Mouse (Mus musculus) heart, embryonic 12.5 days (tissue): ENCODE results near the gene Fkbp5. TPM values are rescaled to one million over a fixed set of nuclear protein-coding genes. Genes with fewer than 3 reads are reported as not detected.

Experiments
- ATAC-seq: fragments of 200-750 bp; cut with Nextera tagmentation; 2 replicates; pipeline ENCODE4 v1.8.0; 2017; ENCODE audit warnings: moderate TSS enrichment, moderate library complexity; ENCODE audit not compliant: insufficient number of reproducible peaks, low FRiP score
- H3K27ac ChIP-seq: fragments of 300-500 bp; sonication (generic); 2 replicates; pipeline ENCODE4 v1.5.1; 2016; ENCODE audit warnings: mild to moderate bottlenecking, moderate library complexity; ENCODE audit not compliant: poor library complexity, severe bottlenecking
- H3K27me3 ChIP-seq: fragments of 300-500 bp; sonication (generic); replicated peaks from 2 replicates; pipeline ENCODE4 v1.6.1; 2016; ENCODE audit warnings: mild to moderate bottlenecking, moderate library complexity
- H3K36me3 ChIP-seq: fragments of 300-500 bp; sonication (generic); 2 replicates; pipeline ENCODE4 v1.6.1; 2016; ENCODE audit warnings: mild to moderate bottlenecking, moderate library complexity
- H3K4me1 ChIP-seq: fragments of 300-500 bp; sonication (generic); replicated peaks from 2 replicates; pipeline ENCODE4 v1.6.1; 2016; ENCODE audit warnings: mild to moderate bottlenecking
- H3K4me2 ChIP-seq: fragments of 300-500 bp; sonication (generic); 2 replicates; pipeline ENCODE4 v1.6.1; 2016; ENCODE audit warnings: mild to moderate bottlenecking, moderate library complexity
- H3K4me3 ChIP-seq: fragments of 300-500 bp; sonication (generic); 2 replicates; pipeline ENCODE4 v1.5.1; 2016; ENCODE audit warnings: mild to moderate bottlenecking
- H3K9ac ChIP-seq: fragments of 300-500 bp; sonication (generic); 2 replicates; pipeline ENCODE4 v1.6.1; 2016; ENCODE audit warnings: mild to moderate bottlenecking, moderate library complexity
- H3K9me3 ChIP-seq: fragments of 300-500 bp; sonication (generic); replicated peaks from 2 replicates; pipeline ENCODE4 v1.6.1; 2016; ENCODE audit warnings: mild to moderate bottlenecking, moderate library complexity
- WGBS: fragments of 180-500 bp; shearing (Covaris S2); methylation state at CpG from one replicate; pipeline ENCODE4 v1.1.7; 2016; 5-methylcytosine and 5-hydroxymethylcytosine counted together
- polyA plus RNA-seq: library from polyadenylated mRNA; unstranded; fragments of >200 nt; fragmentation: Nextera tagmentation; extraction: Ambion mirVana; gene quantifications from 2 replicates; pipeline ENCODE4 v1.2.1, GENCODE M21; 2016

Gene Fkbp5
- polyA plus RNA-seq, 1 experiment from 2014 or later: 16.0 TPM

GRCm38 (mm10) chr17:28523355-28524008 is 6.2 kb upstream of the Fkbp5 start:
- Histone ChIP-seq H3K9me3 (no peaks in the 10 kb centered on the region), H3K27ac (peak overlapping the region; percentile 24; the same call in 1 of the 2 replicates), H3K4me3 (peak overlapping the region; percentile 67), H3K4me2 (peak overlapping the region; percentile 94), H3K4me1 (0 out of 2 replicates have a peak, but pooled peaks cover 12% of the 10 kb centered on the region), H3K9ac (peak overlapping the region; percentile 67), H3K36me3 (no peaks in the 10 kb centered on the region), H3K27me3 (peaks cover 41% of the 10 kb centered on the region)
- 6% methylated on average over 28 of the region's 28 CpGs for WGBS
- no peak for ATAC-seq

- peak overlapping the region; percentile 36; the same call in 1 of the 2 replicates for H3K27ac ChIP-seq
- peak overlapping the region; percentile 67 for H3K4me3 ChIP-seq
- peak overlapping the region; percentile 94 for H3K4me2 ChIP-seq
- no peaks in the 10 kb centered on the region for H3K36me3 ChIP-seq
- H3K9ac ChIP-seq: peak overlapping the region; percentile 67
- peaks cover 18% of the 10 kb centered on the region; the same call in 1 of the 2 replicates for H3K4me1 ChIP-seq
- peaks cover 38% of the 10 kb centered on the region for H3K27me3 ChIP-seq
- ATAC-seq: peak; percentile 81
- under 1% methylated on average over 66 of the region's 66 CpGs for WGBS
- H3K9me3 ChIP-seq: no peaks in the 10 kb centered on the region
Measured at GRCm38 (mm10) chr17:28522623-28523354, 5.5 kb upstream of the Fkbp5 start.

- Histone ChIP-seq H3K27me3 (peaks cover 38% of the 10 kb centered on the region), H3K9me3 (no peaks in the 10 kb centered on the region), H3K27ac (no peak overlapping the region), H3K4me2 (peak overlapping the region; percentile 94), H3K4me3 (no peak overlapping the region), H3K9ac (no peak overlapping the region), H3K4me1 (peaks cover 19% of the 10 kb centered on the region; the same call in 1 of the 2 replicates), H3K36me3 (no peaks in the 10 kb centered on the region)
- 40% methylated on average over 6 of the region's 6 CpGs for WGBS
- ATAC-seq: no peak
Measured at GRCm38 (mm10) chr17:28521920-28522319, 4.6 kb upstream of the Fkbp5 start.

GRCm38 (mm10) chr17:28521071-28521726 is 3.9 kb upstream of the Fkbp5 start:
- H3K4me1 ChIP-seq: peaks cover 19% of the 10 kb centered on the region; the same call in 1 of the 2 replicates
- H3K27ac ChIP-seq: no peak overlapping the region
- peaks cover 41% of the 10 kb centered on the region for H3K27me3 ChIP-seq
- no peak overlapping the region for H3K9ac ChIP-seq
- 52% methylated on average over 5 of the region's 5 CpGs for WGBS
- H3K36me3 ChIP-seq: no peaks in the 10 kb centered on the region
- ATAC-seq: no peak
- no peak overlapping the region for H3K4me3 ChIP-seq
- H3K4me2 ChIP-seq: no peak overlapping the region
- no peaks in the 10 kb centered on the region for H3K9me3 ChIP-seq

GRCm38 (mm10) chr17:28520561-28520960 is 3.2 kb upstream of the Fkbp5 start:
- ATAC-seq: no peak
- no peaks in the 10 kb centered on the region for H3K36me3 ChIP-seq
- H3K4me2 ChIP-seq: no peak overlapping the region
- WGBS: 62% methylated on average over 4 of the region's 4 CpGs
- no peak overlapping the region for H3K4me3 ChIP-seq
- H3K9ac ChIP-seq: no peak overlapping the region
- no peaks in the 10 kb centered on the region for H3K9me3 ChIP-seq
- H3K27ac ChIP-seq: no peak overlapping the region
- peaks cover 45% of the 10 kb centered on the region for H3K27me3 ChIP-seq
- H3K4me1 ChIP-seq: peaks cover 23% of the 10 kb centered on the region; the same call in 1 of the 2 replicates

GRCm38 (mm10) chr17:28519827-28520226 is 2.5 kb upstream of the Fkbp5 start:
- H3K27ac ChIP-seq: no peak overlapping the region
- H3K27me3 ChIP-seq: peaks cover 50% of the 10 kb centered on the region
- peaks cover 25% of the 10 kb centered on the region; the same call in 1 of the 2 replicates for H3K4me1 ChIP-seq
- no peaks in the 10 kb centered on the region for H3K9me3 ChIP-seq
- ATAC-seq: no peak
- H3K9ac ChIP-seq: no peak overlapping the region
- H3K4me3 ChIP-seq: no peak overlapping the region
- no peak overlapping the region for H3K4me2 ChIP-seq
- WGBS: 89% methylated on average over 3 of the region's 3 CpGs
- H3K36me3 ChIP-seq: no peaks in the 10 kb centered on the region

GRCm38 (mm10) chr17:28518615-28519071 is 1.3 kb upstream of the Fkbp5 start:
- peaks cover 29% of the 10 kb centered on the region; the same call in 1 of the 2 replicates for H3K4me1 ChIP-seq
- no peaks in the 10 kb centered on the region for H3K9me3 ChIP-seq
- H3K36me3 ChIP-seq: no peaks in the 10 kb centered on the region
- peak overlapping the region; percentile 83 for H3K4me2 ChIP-seq
- 22% methylated on average over 8 of the region's 8 CpGs for WGBS
- peak overlapping the region; percentile 44 for H3K4me3 ChIP-seq
- H3K27ac ChIP-seq: no peak overlapping the region
- H3K9ac ChIP-seq: peak overlapping the region; percentile 55; the same call in 1 of the 2 replicates
- ATAC-seq: no peak
- peaks cover 49% of the 10 kb centered on the region for H3K27me3 ChIP-seq

- ATAC-seq: peak; percentile 57
Measured at GRCm38 (mm10) chr17:28517956-28518614, 758 bp upstream of the Fkbp5 start.

GRCm38 (mm10) chr17:28516881-28517280 is 446 bp downstream of the Fkbp5 start:
- Histone ChIP-seq H3K4me2 (no peak overlapping the region), H3K4me1 (peaks cover 25% of the 10 kb centered on the region; the same call in 1 of the 2 replicates), H3K9me3 (no peaks in the 10 kb centered on the region), H3K4me3 (no peak overlapping the region), H3K36me3 (no peaks in the 10 kb centered on the region), H3K27ac (no peak overlapping the region), H3K9ac (no peak overlapping the region), H3K27me3 (peaks cover 49% of the 10 kb centered on the region)
- ATAC-seq: no peak
- 53% methylated on average over 4 of the region's 4 CpGs for WGBS

More at GRCm38 (mm10) chr17:28517956-28518614, 758 bp upstream of the Fkbp5 start:
- H3K4me3 ChIP-seq: peak overlapping the region; percentile 44
- H3K4me2 ChIP-seq: peak overlapping the region; percentile 83
- no peaks in the 10 kb centered on the region for H3K36me3 ChIP-seq
- peaks cover 49% of the 10 kb centered on the region for H3K27me3 ChIP-seq
- H3K27ac ChIP-seq: no peak overlapping the region
- no peaks in the 10 kb centered on the region for H3K9me3 ChIP-seq
- under 1% methylated on average over 45 of the region's 46 CpGs for WGBS
- peak overlapping the region; percentile 55; the same call in 1 of the 2 replicates for H3K9ac ChIP-seq
- peaks cover 25% of the 10 kb centered on the region; the same call in 1 of the 2 replicates for H3K4me1 ChIP-seq

- ATAC-seq: no peak
- peaks cover 38% of the 10 kb centered on the region for H3K27me3 ChIP-seq
- H3K27ac ChIP-seq: no peak overlapping the region
- H3K36me3 ChIP-seq: no peaks in the 10 kb centered on the region
- H3K4me1 ChIP-seq: peaks cover 35% of the 10 kb centered on the region
- H3K9me3 ChIP-seq: no peaks in the 10 kb centered on the region
- H3K4me3 ChIP-seq: no peak overlapping the region
- no peak overlapping the region for H3K9ac ChIP-seq
- WGBS: 55% methylated on average over 10 of the region's 10 CpGs
- H3K4me2 ChIP-seq: no peak overlapping the region
Measured at GRCm38 (mm10) chr17:28515431-28516341, 1.6 kb downstream of the Fkbp5 start.
